In genomic region chr11:106521612-106522011, GRCm38 (mm10) we compare ENCODE assay signal across 20 mouse cellular contexts. TPM values are rescaled to one million over a fixed set of nuclear protein-coding genes. Genes with fewer than 3 reads are reported as not detected.
DNase-seq lines count a peak whose midpoint lies in the region; ATAC-seq lines count a peak whose summit lies in the region.
"Had no signal": no experiment of that assay in that cellular context is flagged by ENCODE, and none has a peak within 500 bp of the region (broad histone marks: within the 10 kb centered on the region; RNA-seq: fewer than 3 reads in every experiment).

No protein-coding gene starts in this region.

- 42% methylated on average over 4 of the region's 4 CpGs for WGBS in forebrain, embryonic 12.5 days
- WGBS in forebrain, embryonic 13.5 days, result 41% methylated on average over 4 of the region's 4 CpGs
- WGBS in midbrain, embryonic 13.5 days, result 25% methylated on average over 4 of the region's 4 CpGs
- WGBS in midbrain, embryonic 16.5 days, result 33% methylated on average over 4 of the region's 4 CpGs
- WGBS in heart, embryonic 16.5 days, result 58% methylated on average over 4 of the region's 4 CpGs

- peaks cover 11% of the 10 kb centered on the region; the same call in 1 of the 2 replicates for H3K27me3 ChIP-seq in forebrain, embryonic 12.5 days
- no peaks in the 10 kb centered on the region for H3K27me3 ChIP-seq in forebrain, embryonic 13.5 days
- H3K27me3 ChIP-seq in midbrain, embryonic 13.5 days, result no peaks in the 10 kb centered on the region
- no peaks in the 10 kb centered on the region for H3K27me3 ChIP-seq in midbrain, embryonic 16.5 days (ENCODE audit: control insufficient read depth, insufficient read depth, low read depth, low read length)
- no peaks in the 10 kb centered on the region for H3K27me3 ChIP-seq in heart, embryonic 16.5 days (ENCODE audit: control insufficient read depth, insufficient read depth, low read length)
- H3K27me3 ChIP-seq: kidney, embryonic 15.5 days; limb, embryonic 15.5 days had no signal

- peak; percentile 40 for DNase-seq in skeletal muscle tissue, adult 2 months (ENCODE audit: low read depth, low spot score)
- no peak for DNase-seq in layer of hippocampus, adult 11-12 months (ENCODE audit: low spot score)
- DNase-seq in kidney, adult 18-20 months, result no peak
- DNase-seq: adrenal gland, postnatal 14 days; cerebellum, adult 11-12 months; cerebellum, postnatal 36 days; layer of hippocampus, postnatal 36 days; lung, postnatal 10 days had no signal

- no peak overlapping the region for H3K9ac ChIP-seq in forebrain, embryonic 12.5 days
- H3K9ac ChIP-seq in forebrain, embryonic 13.5 days, result no peak overlapping the region
- 0 out of 2 replicates have a peak overlapping the region, but pooled peaks have one; percentile 39 for H3K9ac ChIP-seq in midbrain, embryonic 13.5 days (replicated peaks)
- H3K9ac ChIP-seq in midbrain, embryonic 16.5 days (ENCODE audit: low read depth, low read length), result no peak overlapping the region
- no peak overlapping the region for H3K9ac ChIP-seq in heart, embryonic 16.5 days (ENCODE audit: low read length)
- H3K9ac ChIP-seq: kidney, embryonic 15.5 days; limb, embryonic 15.5 days had no signal

- H3K9me3 ChIP-seq in forebrain, embryonic 12.5 days, result no peaks in the 10 kb centered on the region
- H3K9me3 ChIP-seq in forebrain, embryonic 13.5 days (replicated peaks), result no peaks in the 10 kb centered on the region
- H3K9me3 ChIP-seq in midbrain, embryonic 13.5 days, result no peaks in the 10 kb centered on the region
- H3K9me3 ChIP-seq in midbrain, embryonic 16.5 days (replicated peaks; ENCODE audit: control insufficient read depth, low read length, poor library complexity, severe bottlenecking), result no peaks in the 10 kb centered on the region
- H3K9me3 ChIP-seq in heart, embryonic 16.5 days (replicated peaks; ENCODE audit: control insufficient read depth, low read length), result no peaks in the 10 kb centered on the region
- H3K9me3 ChIP-seq: embryonic facial prominence, embryonic 10.5 days; kidney, embryonic 15.5 days; limb, embryonic 15.5 days had no signal

- H3K27ac ChIP-seq in forebrain, embryonic 12.5 days, result no peak overlapping the region
- H3K27ac ChIP-seq in forebrain, embryonic 13.5 days, result no peak overlapping the region
- no peak overlapping the region for H3K27ac ChIP-seq in midbrain, embryonic 13.5 days
- no peak overlapping the region for H3K27ac ChIP-seq in midbrain, embryonic 16.5 days (ENCODE audit: low read length)
- peak overlapping the region; percentile 52 for H3K27ac ChIP-seq in heart, embryonic 16.5 days (ENCODE audit: low read length)
- H3K27ac ChIP-seq: embryonic facial prominence, embryonic 10.5 days; kidney, embryonic 15.5 days; limb, embryonic 15.5 days had no signal

- H3K4me2 ChIP-seq in forebrain, embryonic 12.5 days, result 0 out of 2 replicates have a peak overlapping the region, but pooled peaks have one; percentile 1
- H3K4me2 ChIP-seq in forebrain, embryonic 13.5 days, result no peak overlapping the region
- H3K4me2 ChIP-seq in midbrain, embryonic 13.5 days (replicated peaks), result no peak overlapping the region
- H3K4me2 ChIP-seq in midbrain, embryonic 16.5 days (ENCODE audit: low read length), result no peak overlapping the region
- H3K4me2 ChIP-seq in heart, embryonic 16.5 days (ENCODE audit: low read depth, low read length), result no peak overlapping the region
- H3K4me2 ChIP-seq: kidney, embryonic 15.5 days; limb, embryonic 15.5 days had no signal

- no peak for ATAC-seq in forebrain, embryonic 12.5 days (ENCODE audit: low FRiP score)
- no peak for ATAC-seq in forebrain, embryonic 13.5 days
- ATAC-seq in midbrain, embryonic 13.5 days, result no peak
- no peak for ATAC-seq in midbrain, embryonic 16.5 days
- ATAC-seq in heart, embryonic 16.5 days (replicated peaks; ENCODE audit: extremely low read depth, insufficient read depth, low FRiP score), result no peak
- ATAC-seq: forebrain, embryonic 16.5 days; inflammation-experienced regulatory T-cells, adult 6 months had no signal

- no peak overlapping the region for H3K4me3 ChIP-seq in forebrain, embryonic 12.5 days (replicated peaks)
- no peak overlapping the region for H3K4me3 ChIP-seq in forebrain, embryonic 13.5 days
- no peak overlapping the region for H3K4me3 ChIP-seq in midbrain, embryonic 13.5 days (replicated peaks)
- no peak overlapping the region for H3K4me3 ChIP-seq in midbrain, embryonic 16.5 days (ENCODE audit: low read depth, low read length)
- H3K4me3 ChIP-seq in heart, embryonic 16.5 days (ENCODE audit: low read length), result no peak overlapping the region
- H3K4me3 ChIP-seq: embryonic facial prominence, embryonic 10.5 days; erythroblast, embryonic 14.5 days; kidney, embryonic 15.5 days; limb, embryonic 15.5 days; myocyte had no signal

- H3K36me3 ChIP-seq in forebrain, embryonic 12.5 days (replicated peaks), result no peaks in the 10 kb centered on the region
- no peaks in the 10 kb centered on the region; the same call in 1 of the 2 replicates for H3K36me3 ChIP-seq in forebrain, embryonic 13.5 days (ENCODE audit: poor library complexity, severe bottlenecking)
- H3K36me3 ChIP-seq in midbrain, embryonic 13.5 days, result peaks cover 7% of the 10 kb centered on the region; the same call in 1 of the 2 replicates
- H3K36me3 ChIP-seq in midbrain, embryonic 16.5 days (ENCODE audit: control insufficient read depth, insufficient read depth, low read length), result no peaks in the 10 kb centered on the region
- H3K36me3 ChIP-seq in heart, embryonic 16.5 days (ENCODE audit: control insufficient read depth, insufficient read depth), result no peaks in the 10 kb centered on the region
- H3K36me3 ChIP-seq: kidney, embryonic 15.5 days had no signal

- peaks cover 41% of the 10 kb centered on the region for H3K4me1 ChIP-seq in forebrain, embryonic 12.5 days
- H3K4me1 ChIP-seq in forebrain, embryonic 13.5 days, result peaks cover 13% of the 10 kb centered on the region
- peaks cover 28% of the 10 kb centered on the region for H3K4me1 ChIP-seq in midbrain, embryonic 13.5 days (replicated peaks)
- H3K4me1 ChIP-seq in midbrain, embryonic 16.5 days (ENCODE audit: control insufficient read depth, insufficient read depth, low read length), result peaks cover 6% of the 10 kb centered on the region
- H3K4me1 ChIP-seq in heart, embryonic 16.5 days (ENCODE audit: control insufficient read depth, insufficient read depth, low read length), result peaks cover 3% of the 10 kb centered on the region; the same call in 1 of the 2 replicates

RNA-seq across cellular contexts. Expression of gene Ern1, which starts 34.0 kb away (rescaled TPM):
- polyA plus RNA-seq in forebrain, embryonic 12.5 days (2016; fragmentation: Nextera tagmentation; extraction: Ambion mirVana), result 6.6 and 8.6 TPM in 2 replicates
- polyA plus RNA-seq in forebrain, embryonic 13.5 days (2015; fragmentation: Nextera tagmentation; extraction: Ambion mirVana), result 5.6 and 6.3 TPM in 2 replicates
- 6.5 and 6.7 TPM in 2 replicates for polyA plus RNA-seq in midbrain, embryonic 13.5 days (2015; fragmentation: Nextera tagmentation; extraction: Ambion mirVana)
- polyA plus RNA-seq in midbrain, embryonic 16.5 days (2015; fragmentation: Nextera tagmentation; extraction: Ambion mirVana), result 4.8 and 5.9 TPM in 2 replicates
- 4.7 and 5.3 TPM in 2 replicates for polyA plus RNA-seq in heart, embryonic 16.5 days (2015; fragmentation: Nextera tagmentation; extraction: Ambion mirVana)
